Mouse (Mus musculus) heart, adult 2 months (tissue): ENCODE measurements around the gene Zfp207.
"Not testable (repeated sequence)": the region's sequence is repeated elsewhere in the genome, so short reads cannot be mapped to it uniquely, and the experiment has no call there.

Source experiments
- CTCF ChIP-seq: fragments of 200-600 bp; IDR thresholded peaks from 2 replicates; pipeline ENCODE4 v1.8.1; 2022; ENCODE audit warnings: antibody characterized with exemption, mild to moderate bottlenecking, moderate library complexity
- POLR2A ChIP-seq: fragments of 200-500 bp; IDR thresholded peaks from 2 replicates; pipeline ENCODE4 v1.6.1; 2011; ENCODE audit warnings: mild to moderate bottlenecking, low read depth, low read length, control low read depth; ENCODE audit not compliant: insufficient read depth

DNA sequence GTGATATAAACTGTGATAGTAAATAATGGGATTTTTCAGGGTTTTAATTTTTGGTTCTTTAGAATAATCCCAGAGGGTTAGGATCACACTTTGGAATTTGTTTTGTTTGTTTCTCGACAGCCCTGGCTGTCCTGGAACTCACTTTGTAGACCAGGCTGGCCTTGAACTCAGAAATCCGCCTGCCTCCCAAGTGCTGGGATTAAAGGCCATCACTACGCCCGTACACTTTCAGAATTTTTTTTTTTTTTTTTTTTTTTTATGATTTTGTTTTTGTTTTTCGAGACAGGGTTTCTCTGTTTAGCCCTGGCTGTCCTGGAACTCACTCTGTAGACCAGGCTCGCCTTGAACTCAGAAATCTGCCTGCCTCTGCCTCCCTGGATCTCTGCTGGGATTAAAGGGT lies 24.8 kb downstream of the Zfp207 start:
- not testable (repeated sequence) for TF ChIP-seq CTCF, POLR2A
